Mouse (Mus musculus) olfactory bulb, adult 2 months (tissue): Measurements from ENCODE around the gene Col16a1.

Experiments used
- CTCF ChIP-seq: fragments of 200-500 bp; IDR thresholded peaks from 2 replicates; pipeline ENCODE4 v1.5.1; 2012; ENCODE audit warnings: low read depth, mild to moderate bottlenecking, low read length, moderate library complexity; ENCODE audit not compliant: insufficient read depth
- POLR2A ChIP-seq: fragments of 200-500 bp; IDR thresholded peaks from 2 replicates; pipeline ENCODE4 v1.6.1; 2012; ENCODE audit warnings: mild to moderate bottlenecking, low read depth, low read length, moderate library complexity; ENCODE audit not compliant: insufficient read depth

DNA sequence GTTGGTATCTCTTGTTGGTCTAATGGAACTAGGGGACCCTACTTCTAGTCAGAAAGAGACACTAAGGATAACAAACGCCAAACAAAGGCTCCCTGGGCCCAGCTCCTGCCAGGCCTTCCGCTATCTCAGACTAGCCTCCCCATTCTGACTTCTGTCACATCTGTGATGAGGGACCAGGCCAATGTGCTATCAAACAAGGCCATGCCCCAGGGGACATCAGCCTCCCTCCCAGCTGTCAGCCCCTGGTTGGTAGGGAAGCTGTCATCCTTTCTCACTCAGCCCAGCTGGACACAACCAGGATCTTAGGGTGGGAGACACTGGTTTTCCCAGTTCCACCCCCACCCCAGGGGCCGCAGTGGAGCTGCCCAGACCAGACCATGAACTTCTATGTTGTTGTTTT is 47.5 kb downstream of the Col16a1 start:
- TF ChIP-seq CTCF (no peak), POLR2A (no peak)
